Mouse (Mus musculus) gastrocnemius, postnatal 10 days (tissue): ENCODE data around the gene Prox2. TPM values are rescaled to one million over a fixed set of nuclear protein-coding genes. Genes with fewer than 3 reads are reported as not detected.

Experiments used
- DNase-seq: peaks from one replicate; pipeline ENCODE4 v3.0.0; 2021; ENCODE audit warnings: mixed read lengths
- total RNA-seq, 2 experiments: library from RNA; stranded (reverse); gene quantifications; 2 replicates each; pipeline ENCODE4 v1.2.3; 2021

Prox2 gene
- total RNA-seq, 2 experiments from 2014 or later: 2.6 to 2.9 TPM

DNA sequence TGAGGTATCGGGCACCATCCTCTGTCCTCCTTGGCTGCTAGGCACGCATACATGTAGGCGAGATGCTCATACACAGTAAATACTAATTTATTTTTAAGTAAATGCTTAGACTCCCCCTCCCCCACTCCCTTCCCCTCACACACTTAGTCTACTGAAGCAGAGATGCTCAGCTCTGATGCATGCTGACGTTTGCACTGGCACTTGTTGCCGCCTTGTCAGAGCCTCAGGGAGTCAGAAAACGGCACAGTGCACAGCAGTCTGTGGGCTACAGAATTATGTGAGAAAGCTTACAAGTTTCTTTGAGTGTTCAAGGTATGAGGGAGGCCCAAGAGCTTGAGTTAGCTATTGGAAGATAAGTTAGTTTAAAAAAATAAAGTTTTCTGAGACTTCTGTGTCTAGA is 20.8 kb upstream of the Prox2 start:
- DNase-seq: no peak

DNA sequence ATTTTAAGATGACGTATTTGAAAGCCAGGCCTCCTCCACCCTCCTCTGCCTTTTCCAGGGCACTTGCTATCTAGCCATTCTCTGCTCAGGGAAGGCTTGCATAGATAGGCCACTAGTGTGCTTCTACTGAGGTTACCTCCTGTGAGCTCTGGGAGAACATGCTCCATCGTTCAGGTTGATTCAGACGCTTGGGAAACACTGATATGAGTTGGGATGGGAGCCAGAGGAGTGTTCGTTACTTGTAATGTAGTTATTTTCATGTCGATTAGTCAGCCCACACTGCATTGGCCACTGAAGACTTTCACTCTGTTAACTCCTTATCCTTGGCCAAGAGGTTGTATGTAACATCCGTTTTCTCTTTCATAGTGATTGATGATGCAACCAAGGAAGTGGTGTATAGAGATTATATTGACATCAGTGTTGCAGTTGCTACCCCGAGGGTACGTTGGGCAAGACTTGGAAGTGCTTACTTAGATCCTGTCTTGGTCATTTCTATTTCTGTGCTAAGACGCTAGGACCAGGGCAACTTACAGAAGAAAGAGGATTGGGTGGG is 18.9 kb upstream of the Prox2 start:
- DNase-seq: no peak

DNA sequence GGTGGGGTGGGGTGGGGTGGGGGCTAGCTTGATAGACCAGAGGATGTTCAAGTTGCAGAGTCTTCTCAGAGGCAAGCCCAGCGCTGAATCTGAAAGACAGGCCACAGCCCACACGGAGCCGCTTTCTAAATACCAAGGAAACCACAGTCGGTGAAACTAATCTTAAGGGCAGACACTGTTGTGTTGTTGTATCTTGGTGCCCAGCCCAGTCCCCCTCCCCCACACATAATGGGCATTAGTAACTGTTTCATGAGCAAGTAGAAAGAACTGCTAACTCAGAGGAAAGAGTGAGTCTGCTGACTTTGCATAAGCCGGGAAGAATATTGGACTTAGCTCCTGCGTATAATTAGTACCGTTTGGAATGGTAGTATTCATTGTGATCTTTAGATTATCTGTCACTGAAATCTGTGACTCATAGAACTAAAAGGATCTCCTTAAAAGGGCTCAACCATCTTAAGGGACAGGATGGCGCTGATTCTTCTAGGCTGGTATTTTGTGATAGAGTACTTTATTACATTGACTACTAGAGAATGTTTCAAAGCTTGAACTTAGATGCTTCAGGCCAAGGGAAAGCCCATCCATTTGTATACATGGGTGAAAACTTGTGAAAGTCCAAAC is 16.5 kb upstream of the Prox2 start:
- DNase-seq: no peak

DNA sequence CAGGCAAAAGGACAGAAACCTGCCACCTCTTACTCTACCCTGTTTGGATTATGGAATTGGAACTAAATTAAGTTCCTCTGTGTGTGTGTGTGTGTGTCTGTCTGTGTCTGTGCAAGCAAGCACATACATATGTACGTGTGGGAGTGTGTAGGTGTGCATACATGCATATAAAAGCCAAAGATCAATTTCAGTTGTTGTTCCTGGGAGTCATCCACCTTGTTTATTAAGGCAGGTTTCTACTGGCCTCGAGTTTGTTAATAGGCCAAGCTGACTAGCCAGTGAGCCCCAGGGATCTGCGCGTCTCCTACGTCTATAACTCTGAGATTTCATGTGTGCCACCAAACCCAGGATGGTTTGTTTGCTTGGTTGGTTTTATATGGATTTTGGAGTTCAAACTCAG is 14.2 kb upstream of the Prox2 start:
- DNase-seq: no peak

DNA sequence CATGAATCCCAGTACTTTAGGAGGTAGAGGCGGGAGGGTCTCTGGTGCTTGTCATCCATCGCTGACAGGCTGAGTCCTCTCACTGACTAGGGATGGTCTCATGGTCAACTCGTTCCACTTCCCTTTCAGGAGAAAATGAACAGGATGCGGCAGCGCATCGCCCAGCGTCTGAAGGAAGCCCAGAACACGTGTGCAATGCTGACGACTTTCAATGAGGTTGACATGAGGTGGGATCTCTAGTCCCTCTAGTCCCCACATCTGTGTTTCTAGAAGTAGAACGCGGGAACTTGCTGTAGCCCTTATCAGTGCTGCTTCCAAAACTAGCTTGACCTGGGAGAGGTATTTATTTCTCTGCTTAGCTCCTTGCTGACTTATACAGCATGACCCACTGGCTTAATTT is 13.1 kb upstream of the Prox2 start:
- DNase-seq: no peak

DNA sequence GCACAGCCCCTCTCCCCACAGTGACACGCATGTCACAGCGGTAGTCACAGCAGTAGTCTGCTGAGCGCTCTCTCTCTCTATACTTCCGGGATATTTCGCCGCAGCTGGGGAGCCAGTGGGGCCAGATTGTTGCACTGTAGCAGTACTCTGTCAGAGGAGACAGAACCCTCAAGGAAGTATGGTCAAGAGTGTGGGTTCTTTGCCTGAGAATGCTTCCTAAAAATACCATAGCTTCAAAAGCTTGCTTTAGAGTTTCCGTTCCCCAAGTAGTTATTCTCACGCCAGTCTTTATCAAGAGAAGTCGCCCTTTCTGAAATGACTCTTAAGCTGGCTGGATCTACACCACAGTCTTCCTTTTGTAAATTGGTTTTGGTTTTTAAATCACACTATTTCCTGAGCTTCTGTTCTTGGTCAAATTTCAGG is 12.6 kb upstream of the Prox2 start:
- DNase-seq: no peak

DNA sequence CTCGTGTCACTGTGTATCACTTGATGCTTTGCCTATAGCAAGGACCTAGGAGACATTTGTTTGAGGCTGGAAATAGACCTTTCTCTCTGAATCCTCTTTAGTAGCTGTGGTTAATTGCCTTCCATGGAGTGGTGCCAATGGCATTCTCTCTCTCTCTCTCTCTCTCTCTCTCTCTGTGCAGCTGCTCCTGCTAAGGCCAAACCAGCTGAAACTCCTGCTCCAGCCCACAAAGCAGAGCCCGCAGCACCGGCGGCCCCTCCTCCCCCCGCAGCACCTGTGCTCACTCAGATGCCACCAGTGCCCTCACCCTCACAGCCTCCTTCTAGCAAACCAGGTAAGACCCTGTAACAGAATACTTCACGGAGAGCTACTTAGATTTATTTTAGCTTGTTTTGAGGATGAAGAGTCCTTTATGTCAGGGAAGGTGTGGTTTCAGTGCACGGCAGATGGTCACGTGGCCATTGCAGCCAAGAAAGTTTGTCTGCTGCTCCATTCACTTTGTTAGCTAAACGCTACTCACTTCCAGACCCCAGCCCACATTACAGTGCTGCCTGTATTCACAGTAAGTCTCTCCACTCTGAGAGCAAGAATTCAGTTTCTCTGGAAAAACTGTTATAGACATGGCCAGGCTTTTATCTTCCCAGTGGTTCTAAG is 11.4 kb upstream of the Prox2 start:
- DNase-seq: no peak

DNA sequence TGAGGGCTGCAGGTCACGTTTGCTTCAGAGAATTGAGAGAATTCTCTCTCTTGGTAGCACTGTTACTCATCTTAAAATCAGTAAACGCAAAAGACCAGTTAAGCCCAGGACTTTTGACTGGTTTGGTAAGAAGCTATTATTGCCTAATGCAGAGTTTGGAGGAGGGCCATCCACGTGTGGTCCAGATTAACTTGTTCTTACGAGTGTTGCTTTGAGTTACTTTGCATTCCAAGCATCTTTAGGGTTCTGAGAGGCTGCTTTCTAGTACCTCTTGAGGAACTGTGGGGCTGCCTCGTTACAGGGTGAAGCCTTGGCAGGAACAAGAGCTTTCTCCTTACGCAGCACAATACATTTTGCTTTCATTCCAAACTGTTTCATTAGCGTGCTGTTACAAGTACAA is 5.1 kb upstream of the Prox2 start:
- no peak for DNase-seq

DNA sequence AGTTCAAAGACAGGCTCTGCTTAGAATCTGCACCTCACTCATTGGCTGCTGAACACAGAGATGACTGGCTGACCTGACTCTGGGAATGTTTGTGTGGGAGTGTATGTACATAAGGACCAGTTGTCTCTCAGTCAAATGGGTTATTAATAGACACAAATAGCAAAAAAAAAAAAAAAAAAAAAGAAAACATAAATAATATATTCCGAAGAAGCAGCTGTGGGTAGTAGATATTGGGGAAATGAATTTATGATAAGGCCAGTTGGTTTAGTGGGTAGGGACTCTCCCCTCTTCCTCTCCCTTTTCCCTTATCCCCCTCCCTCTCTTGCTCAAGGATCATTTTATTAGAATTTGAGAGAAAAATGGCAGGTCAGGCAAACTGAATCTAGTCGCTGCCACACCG is 3.4 kb upstream of the Prox2 start:
- DNase-seq: no peak

DNA sequence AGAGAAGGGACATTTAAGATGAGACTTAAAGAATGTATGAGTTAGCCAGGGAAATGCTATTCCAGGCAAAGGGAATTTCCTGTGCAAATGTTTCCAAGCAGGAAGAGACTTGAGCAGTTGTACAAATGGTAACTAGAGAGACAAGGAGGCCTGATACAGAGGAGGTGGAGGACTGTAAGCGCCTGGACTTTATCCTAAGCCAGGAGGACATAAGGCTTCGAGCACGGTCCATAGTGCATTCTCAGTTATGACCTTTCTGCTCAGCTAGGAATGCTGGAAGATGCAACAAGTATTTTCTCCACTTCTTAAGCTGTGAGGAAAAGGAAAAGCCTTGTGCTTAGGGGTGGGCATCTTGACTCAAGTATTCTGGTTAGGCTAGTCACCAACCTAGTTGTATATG is 2.8 kb upstream of the Prox2 start:
- no peak for DNase-seq

DNA sequence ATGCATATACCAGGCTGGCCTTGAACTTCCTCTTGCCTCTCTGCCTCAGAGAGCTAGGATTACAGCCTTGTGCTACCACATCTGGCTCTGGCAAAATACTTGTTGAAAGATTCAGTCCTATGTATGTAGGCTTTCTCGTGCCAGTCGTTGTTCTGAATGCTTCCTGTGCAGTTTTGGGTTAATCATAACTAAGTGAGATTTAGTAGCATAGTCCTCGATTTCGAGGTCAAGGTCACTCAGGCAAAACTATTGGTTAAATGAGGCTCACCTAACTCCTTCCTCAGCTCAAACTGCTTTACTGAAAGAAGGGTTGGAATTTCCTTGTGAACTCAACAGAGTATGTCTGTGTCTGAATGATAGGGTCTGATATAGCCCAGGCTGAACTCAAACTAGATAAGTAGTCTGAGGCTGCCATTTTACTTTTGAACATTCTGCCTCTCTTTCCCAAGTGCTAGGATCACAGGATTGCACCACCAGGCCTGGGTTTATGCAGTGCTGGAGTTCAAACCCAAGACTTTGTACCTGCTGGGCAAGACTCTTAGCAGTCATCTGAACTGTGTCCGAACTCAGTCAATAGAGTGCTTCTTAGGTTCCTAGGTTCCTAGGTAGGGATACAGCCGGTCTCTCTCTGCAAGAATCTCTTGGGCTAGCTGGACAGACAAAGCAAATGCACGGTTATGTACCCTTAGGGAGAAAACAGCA is 2.1 kb upstream of the Prox2 start:
- no peak for DNase-seq

DNA sequence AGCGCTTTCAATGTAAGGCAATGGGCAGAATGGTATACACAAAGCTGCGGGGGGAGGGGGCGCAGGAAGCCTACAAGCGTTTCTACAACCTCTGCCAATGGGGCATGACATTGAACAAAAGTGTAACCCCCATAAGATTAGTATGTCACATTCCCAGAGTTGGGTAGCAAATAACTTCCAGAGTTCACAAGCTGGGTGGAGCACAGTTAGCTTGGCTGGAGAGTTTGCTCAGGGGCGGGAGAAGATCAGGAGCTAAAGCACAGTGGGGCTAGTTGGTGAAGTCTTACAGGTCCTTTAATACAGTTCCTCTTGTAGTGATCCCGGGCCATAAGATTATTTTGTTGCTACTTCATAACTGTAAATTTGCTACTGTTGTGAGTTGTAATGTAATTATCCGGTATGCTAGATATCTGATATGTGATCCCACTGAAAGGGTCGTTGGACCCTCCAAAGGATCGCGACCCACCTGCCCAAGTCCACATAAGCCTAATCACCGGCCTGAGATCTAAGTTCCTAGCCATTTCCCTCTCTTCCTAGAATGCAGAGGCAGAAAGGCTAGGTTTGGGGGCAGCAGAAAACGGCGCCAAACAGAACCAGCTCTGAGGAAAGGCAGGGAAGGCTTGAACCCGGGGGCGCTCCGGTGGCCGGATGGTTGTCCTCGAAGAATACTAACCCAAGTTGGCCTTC is 405 bp downstream of the Prox2 start:
- no peak for DNase-seq

DNA sequence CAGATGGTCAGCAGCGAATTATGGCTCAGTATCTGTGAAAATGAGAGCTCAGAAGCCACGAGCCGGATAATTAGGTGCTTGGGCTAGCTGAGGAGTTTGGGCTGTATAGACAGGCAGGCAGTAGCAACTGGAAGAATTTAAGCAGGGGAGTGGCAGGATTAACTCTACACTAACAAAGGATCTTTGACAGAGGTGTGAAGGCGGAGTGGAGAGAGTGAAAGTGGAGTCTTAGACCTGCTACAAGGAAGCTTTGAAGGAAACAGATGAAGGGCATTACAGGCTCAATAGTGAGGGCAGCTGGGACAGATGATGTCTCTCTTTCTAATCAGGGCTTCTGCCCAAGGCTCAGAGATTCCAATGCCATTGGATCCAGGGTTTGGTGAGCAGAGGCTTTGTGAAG is 1.1 kb downstream of the Prox2 start:
- DNase-seq: no peak

DNA sequence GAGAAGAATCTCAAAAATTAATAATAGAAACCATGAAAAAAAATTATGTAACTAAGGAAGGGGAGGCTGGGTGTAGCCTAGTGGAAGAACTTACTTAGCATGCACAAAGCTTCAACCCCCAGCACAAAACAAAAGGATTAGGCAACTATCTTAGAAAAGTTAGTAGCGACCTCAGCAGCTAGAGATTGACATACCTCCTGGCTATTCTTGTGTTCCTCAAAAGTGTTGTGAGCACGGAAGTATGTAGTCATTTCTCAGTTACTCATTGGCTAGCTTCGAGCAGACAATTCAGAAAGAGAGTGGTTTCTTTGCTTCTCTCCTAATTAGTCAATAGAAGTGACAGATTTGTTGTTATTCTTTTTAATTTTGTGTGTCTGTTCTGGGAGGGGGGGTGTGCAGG is 1.9 kb downstream of the Prox2 start:
- no peak for DNase-seq

DNA sequence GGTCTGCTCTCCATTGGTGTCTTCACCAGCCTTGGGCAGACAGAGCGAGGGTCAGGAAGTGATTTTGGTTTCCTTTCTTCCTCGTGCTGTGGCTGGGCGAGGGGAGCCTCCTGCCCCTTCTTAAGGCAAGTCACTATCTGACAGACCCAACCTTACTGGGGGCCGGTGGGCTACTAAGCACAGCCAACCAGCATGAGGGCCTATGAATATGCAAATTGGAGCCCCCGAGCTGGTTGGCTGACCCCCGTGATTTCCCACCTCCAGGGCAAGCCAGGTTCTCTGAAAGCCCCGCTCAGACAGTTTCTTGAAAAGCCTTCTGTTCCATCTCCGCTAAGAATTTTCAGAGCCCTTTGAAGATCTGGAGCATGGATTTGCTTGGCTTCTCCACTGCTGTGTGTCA is 4.3 kb downstream of the Prox2 start:
- no peak for DNase-seq

DNA sequence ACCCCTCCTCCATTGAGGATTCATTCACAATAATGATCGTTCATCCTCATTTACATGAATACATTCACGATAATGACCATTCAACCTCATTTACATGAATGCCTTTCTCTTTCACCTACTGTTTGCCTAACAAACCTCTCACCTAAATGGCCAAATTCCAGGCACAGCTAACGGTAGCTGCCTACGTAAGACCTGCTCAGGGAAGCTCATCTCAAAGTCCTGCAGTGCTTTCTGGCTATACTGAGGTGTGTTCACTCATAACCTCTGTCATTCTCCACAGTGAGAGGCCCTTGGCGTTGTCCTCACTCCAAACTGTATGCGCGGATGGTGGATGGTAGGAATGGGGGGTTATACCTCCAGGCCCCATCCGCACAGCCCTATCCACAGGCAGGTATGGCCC is 5.8 kb downstream of the Prox2 start:
- no peak for DNase-seq

DNA sequence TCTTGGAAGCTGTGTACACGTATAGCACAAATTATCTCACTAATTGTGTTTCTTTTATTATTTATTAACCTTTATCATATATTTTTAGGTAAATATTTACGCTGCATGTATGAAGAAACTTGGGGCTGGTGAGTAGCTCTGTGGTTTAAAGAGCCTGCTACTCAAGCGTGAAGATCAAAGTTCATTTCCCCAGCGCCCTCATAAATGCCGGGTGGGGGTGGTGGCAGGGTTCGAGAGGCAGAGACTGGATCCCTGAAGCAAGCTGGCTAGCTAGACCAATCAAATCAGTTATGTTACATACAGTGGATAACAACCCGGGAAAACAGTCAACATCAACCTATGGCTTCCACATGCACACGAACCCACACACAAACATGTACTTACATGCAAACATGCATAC is 7.5 kb downstream of the Prox2 start:
- DNase-seq: no peak

DNA sequence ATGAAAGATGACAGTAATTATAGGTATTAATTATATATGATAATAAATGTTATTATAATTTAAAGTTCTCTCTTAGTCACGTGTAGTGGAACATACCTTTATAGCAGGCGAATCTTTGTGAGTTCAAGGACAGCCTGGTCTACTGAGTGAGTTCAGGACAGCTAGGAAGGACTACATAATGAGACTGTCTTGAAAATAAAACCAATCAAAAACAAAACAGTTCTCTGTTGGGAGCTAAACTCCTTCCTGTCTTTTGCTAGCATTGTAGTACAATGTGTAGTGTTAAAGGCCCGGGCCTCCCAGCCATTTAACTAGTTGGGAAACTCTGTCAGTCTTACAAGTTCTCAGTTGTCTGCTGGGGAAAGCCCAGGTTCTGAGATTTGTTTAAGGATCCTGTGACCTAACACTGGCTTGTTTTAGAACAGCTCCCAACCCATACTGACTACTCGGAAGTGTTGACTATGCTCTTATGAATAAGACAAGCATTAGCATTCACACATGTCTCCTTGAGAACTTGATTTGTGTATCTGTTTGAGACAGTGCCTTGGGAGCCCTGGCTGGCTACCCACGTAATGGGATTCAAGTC is 8.9 kb downstream of the Prox2 start:
- no peak for DNase-seq

DNA sequence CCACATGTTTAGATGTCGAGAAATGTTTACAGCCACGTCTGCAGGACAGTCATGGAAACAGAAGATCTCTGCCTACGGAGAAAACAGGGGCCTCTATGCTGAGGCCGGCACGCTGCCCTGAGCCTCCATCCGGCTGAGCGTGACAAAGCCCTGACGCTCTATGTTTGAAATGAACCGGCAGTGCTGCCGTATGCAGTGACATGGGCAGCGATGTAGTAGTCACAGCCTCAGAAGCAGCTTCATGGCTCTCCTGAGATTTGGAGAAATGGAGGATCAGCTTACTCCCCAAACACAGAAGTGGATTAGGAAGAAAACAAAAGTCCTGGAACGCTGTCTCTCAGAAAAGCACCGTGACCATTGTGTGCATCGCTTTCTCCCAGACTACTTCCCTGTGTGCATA is 9.6 kb downstream of the Prox2 start:
- DNase-seq: no peak

DNA sequence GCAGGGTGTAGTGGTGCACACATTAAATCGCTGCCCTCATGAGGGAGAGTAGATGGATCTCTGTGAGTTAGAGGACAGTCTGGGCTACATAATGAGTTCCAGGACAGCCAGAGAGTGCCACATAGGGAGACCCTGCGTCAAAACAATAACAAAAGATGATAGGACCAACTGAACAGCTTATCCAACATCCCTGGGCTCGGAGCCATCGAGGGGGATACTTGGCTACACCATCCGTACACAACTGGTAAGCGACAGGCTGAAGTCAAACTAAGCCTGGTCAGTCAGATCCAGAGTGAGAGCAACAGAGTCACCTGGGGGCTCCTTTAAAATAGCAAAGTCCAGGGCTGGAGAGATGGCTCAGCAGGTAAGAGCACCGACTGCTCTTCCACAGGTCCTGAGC is 14.7 kb downstream of the Prox2 start:
- DNase-seq: no peak

DNA sequence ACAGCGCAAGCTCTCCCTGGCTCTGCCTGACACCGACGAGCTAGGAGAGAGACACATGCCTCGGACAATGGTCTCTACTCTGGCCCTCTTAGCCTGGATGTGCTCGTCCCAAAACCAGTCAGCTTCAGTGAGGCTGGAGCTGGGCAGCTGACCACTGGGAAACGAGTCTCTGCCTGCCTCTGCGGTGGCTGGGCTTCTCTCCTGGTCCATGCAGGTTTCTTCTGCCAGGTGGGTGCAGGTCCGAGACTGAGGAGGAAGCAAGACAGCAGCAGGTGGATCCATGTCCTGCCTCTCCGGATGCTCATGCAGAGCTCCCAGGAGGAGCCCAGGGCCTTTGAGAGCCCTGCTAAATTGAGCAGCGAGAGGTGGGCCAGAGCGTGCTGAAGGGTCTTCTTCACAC is 15.4 kb downstream of the Prox2 start:
- DNase-seq: no peak

DNA sequence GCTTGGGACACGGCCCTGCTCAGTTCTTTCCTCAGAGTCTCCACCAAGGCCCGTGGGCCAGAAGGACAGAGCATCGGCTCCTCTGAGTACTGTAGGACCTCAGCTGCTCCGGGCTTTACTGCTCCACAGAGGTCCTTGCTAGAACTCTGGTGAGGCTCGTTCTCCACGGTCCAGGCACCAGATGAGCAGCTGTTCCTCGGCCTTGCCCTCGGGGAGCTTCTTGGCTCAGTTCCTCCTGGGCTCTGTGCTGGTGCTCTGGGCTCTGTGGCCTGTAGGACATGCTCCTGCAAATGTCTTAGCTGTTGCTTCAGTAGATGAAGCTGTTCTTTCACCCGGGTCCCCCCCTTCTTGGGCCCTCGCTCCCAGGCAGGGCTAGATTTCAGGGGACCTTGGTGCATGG is 15.9 kb downstream of the Prox2 start:
- peak; percentile 65 for DNase-seq

DNA sequence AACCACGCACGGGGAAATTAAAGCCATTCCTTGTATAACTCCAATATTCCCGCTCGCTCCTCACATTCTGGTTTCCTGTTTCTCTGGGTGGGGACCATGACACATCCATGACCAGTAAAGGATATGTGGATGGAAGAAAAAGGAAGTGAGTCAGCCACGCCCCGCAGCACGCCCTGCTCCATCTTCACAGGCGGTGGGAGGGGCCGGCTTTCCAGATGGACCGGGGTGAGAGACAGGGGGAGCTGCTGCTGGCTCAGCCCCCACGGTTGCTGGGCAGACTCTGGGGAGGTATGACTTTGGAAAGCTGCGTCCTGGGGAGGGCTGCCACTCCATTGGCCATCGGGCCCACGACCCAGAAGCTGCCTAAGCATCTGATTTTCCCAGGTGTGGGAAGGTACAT is 16.5 kb downstream of the Prox2 start:
- peak; percentile 64 for DNase-seq
